Mouse (Mus musculus) induced T-regulatory cell, adult 2 months (primary cell): ENCODE results near the gene Tbxa2r.

Source experiments
- DNase-seq: peaks from one replicate; pipeline ENCODE4 v3.0.0-alpha.2; 2012; ENCODE audit warnings: low read depth

The Tbxa2r gene

DNA sequence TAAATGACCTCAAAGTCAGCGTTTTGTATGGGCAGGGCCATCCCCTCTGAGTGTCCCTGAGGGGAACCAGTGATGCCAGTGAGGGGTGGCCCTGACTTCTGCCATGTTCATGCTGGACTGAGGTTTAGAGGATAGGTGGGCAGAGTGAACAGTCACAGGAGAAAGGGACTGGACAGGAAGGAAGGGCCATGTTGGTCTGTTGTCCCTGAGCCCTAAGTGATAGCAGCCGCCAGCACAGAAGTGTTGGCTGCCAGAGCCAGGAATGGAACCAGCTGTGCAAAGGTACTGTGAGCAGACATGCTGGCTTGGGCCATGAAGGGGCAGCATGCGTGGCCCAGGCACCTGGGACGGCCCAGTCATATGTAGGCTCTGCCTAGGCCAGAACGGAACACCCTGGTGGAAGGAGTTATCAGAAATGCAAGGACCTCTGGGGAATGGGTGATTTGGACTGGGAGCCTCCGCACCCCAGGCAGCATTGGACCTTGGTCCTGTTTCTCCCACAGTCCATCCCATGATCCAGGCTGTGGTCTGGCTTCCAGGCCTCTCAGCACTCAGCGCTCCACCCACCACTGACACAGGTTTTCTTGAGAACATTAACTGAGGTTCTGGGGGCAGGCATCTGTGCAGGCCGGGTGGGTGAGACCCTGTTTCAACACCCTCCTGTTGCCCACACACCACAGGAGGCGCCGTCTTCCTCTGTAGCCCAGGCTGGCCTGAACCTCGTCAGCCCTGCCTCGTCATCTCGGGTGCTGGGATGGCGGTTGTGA is 28.8 kb upstream of the Tbxa2r start:
- DNase-seq: no peak

DNA sequence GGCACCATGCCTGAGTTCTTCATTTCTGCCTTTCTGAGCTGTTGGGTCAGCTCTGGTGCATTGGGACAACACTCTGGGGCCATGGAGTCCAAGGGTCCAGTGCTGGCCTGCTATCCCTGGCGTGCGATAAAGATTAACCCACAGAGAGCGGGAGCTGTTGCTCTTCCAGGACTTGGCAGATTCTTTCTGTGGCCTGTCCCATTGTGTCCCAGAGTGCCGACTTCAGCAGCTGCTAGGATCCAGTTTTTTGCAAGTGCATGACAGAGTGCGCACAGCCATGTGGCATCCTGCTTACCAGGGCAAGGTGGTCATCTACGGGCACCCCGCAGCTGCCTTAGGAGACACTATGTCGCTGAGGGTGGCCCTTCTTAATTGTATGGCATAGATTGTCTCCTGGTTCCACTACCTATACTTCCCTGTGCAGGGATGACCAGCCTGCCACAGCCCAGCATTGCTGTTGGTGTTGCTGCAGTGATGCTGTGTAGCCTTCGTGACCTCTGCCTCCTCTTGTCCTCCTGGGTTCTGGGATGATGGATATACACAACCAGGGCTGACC is 28.1 kb upstream of the Tbxa2r start:
- no peak for DNase-seq

DNA sequence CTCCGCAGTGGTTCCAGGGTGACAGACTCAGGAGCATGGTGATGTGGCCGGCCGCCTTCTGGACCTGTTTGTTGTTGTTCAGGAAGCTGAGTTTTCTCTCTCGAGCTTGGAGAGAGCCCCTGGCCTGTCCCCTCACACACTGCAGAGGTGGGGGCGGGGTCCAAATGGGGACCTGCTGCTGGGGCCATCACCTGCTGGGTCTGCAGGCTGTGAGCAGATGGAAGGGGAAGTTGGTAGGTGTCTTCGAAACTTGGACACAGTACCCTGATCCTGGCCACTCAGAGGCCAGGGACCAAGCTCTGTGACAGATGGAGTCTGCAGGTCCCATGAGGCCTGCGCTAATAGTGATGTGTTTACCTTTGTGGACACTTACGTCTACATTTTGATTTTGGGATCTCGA is 27.2 kb upstream of the Tbxa2r start:
- DNase-seq: no peak

DNA sequence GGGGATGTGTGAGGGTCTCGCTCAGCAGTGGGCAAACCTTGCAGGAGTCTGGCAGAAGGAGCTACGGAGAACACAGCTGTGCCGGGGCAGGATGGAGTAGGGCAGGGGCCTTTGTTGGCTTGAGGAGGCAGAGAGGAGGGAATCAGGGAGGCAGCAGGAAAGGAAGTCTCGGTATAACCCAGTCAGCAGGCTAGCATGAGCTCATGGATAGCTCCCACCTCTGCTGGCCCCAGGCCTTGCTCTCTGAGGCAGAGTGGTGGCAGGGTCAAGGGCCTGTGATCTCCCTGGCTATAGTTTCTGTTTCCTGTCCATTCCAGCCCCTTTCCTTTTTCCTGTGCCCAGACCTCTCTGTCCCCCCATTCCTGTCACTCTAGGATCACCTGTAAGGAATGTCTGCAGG is 26.2 kb upstream of the Tbxa2r start:
- DNase-seq: no peak

DNA sequence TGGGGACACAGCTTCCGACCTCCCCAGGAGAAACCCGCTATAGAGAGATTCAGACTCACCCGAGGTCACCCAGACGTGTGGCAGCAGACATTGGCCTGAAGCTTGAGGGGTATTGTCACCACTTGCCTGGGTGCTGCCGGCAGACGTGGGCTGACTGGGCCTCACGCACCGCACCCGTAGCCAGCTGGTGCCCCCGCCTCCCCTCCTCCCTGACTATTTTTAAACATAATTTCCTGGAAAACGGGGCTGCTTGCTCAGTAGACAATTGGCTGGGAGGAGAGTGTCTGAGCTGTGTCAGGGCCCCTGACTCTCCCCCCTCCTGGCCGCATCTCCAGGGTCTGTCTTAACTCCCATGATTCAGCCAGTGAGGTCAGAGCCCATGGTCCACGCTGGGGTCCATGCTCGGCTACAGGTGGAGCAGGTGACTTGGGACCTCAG is 25.7 kb upstream of the Tbxa2r start:
- DNase-seq: peak; percentile 42

DNA sequence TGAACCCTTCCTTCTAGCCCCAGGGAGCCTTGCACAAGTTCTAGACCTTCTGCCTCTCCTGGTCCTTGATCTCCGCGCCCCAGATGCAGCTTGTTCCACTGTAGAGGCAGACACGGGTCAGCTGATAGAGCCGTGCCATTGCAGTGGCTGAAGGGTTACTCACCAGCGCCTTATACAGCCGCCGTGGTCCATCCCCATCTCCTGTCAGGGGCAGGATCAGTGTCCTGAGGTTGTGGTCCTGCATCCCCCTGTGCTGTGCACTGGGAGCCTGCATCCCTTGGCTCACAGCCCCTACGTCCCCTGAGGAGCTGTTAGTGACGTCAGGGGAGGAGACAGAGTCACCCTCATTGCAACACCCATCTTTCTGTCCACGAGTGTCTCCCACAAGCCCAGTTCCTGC is 25.3 kb upstream of the Tbxa2r start:
- DNase-seq: peak; percentile 50

DNA sequence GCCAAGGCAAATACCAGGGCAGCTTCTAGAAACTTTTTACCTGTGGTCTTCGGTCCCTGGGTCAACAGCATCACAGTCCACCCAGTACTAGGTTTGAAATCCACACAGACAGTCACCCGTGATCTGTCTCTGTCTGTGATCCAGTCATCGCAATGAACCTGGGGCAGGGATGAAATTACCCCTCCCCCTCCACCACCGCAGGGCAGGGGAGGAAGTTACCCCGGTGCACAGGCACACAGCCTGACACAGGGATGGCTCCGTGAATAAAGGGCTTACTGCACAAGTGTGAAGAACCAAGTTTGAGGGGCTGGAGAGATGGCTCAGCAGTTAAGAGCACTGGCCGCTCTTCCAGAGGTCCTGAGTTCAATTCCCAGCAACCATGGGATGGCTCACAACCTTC is 24.8 kb upstream of the Tbxa2r start:
- peak; percentile 76 for DNase-seq

DNA sequence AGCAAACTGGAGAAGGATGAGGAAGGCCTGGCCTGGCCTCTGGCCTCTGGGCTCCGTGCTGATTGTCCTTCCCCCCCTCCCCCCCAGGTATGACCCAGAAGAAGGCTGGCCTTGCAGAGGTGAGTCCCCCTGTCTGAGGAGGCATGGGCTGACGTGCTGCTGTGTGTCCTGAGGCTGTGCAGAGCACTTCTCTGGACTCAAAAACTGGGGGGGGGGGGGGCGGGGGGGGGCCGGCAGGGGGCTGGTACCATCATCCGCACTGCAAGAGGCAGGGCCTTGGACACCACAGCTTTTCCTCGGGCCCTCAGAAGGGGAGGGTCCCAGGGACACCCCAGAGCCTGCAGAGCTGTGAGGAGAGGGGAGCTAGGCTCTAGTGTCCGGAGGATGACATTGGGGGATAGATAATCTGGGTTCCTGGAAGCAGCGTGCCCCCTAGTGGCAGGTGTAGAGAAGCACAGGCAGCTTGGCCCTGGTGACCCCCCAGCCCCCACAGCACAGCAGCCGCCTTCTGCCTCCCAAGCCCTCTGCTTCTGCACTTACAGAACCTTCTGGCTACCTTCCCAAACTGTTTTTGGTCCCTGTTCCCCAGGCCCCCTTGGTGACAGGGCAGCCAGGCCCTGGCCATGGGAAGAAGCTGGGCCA is 23.8 kb upstream of the Tbxa2r start:
- DNase-seq: peak; percentile 85

DNA sequence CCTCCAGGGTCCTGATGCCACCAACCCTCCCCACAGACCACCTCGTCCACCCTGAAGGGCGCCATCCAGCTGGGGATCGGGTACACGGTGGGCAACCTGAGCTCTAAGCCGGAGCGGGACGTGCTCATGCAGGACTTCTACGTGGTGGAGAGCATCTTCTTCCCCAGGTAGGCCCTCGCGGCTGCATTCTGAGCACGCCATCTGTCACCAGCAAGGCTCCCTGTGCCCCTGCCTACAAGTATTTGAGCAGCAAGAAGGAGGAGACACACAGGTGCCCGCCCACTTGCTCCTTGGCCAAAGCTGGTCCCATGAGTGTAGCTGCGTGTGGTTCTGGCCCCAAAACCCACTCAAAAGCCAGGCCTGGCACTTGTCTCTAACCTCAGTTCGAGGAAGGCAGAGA is 22.9 kb upstream of the Tbxa2r start:
- no peak for DNase-seq

DNA sequence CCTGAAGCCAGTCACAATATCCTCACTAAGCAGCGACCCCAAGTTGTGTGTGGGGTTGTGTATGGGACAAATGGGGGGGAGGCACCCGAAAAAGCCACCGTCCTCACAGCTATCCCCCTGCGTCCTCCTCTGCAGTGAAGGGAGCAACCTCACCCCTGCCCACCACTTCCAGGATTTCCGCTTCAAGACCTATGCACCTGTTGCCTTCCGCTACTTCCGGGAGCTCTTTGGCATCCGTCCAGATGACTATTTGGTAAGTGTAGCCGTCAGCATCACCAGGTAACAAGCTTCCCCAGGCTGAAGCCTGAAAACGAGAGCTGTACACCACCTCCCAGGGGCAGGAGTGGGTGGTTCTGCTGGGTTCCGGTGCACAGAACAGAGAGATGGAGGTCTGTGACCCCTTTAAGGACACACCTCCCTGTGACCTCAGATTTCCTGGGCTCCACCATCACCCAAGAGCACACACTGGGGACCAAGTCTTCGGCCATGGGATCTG is 22.3 kb upstream of the Tbxa2r start:
- DNase-seq: no peak

DNA sequence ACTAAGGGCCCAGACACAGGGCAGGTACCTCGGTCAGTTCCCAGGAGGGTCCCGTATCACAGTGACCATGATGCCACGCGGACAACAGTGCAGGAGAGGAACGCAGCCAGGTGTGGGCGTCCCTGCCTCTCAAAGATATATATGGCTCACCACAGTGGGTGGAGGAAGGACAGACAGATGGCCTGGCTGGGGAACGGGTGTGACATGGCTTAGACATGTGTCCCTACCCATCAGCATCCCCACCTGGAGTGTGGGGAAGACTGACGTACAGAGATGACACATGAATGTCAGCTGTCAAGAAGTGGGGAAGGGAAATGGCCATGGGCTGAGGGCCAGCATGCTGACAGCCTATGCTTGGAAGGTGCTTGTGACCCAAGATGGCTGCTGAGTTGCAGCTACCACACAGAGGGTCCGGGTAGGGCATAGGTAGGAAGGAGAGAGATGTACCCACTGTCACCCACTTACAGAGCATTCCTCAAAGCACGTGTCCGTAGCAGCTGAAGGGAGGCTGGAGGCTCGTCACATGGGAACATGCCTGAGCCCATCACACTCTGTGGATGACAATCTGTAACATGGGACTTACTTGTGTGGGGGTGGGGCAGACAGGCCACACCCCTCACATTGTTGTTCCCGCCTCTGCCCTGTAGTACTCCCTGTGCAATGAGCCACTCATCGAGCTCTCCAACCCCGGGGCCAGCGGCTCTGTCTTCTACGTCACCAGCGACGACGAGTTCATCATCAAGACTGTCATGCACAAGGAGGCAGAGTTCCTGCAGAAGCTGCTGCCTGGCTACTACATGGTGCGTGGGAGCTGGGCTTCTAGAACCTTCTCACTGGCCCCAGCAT is 21.5 kb upstream of the Tbxa2r start:
- no peak for DNase-seq

DNA sequence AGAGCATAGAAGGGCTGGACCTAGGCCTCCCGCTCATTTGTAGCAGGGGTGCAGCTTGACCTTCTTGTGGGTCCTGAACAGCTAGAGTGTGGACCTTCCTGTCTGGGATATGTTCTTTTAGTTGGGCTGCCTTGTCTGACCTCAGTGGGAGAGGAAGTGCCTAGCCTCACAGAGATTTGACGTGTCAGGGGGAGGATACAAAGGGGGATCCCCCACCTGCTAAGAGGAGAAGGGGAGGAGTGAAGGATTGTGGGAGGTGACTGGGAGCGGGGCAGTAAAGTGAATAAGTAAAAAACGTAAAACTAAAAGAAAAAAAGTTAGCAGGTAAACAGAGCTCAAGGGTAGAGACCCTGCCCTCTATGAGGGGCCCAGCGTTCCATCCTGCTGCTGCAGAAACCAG is 19.0 kb upstream of the Tbxa2r start:
- peak; percentile 82 for DNase-seq

DNA sequence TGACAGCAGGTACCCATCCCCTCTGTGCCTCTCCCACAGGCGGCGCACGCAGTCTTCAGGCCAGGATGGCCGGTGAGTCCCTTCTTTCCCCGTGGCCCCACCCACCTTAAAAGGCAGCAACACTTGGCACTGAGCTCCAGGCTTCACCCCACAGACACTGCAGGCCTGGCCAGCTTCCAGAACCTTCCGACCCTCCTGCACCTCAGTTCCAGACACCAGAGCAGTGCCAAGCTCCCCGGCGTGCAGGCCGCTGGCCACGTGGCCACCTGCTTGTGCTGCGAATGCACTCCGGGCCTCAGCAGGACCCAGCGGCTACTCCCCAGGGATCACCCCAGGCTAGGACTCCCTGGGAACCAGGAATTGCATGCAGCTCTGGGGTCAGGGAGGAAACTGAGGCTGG is 14.9 kb upstream of the Tbxa2r start:
- no peak for DNase-seq

DNA sequence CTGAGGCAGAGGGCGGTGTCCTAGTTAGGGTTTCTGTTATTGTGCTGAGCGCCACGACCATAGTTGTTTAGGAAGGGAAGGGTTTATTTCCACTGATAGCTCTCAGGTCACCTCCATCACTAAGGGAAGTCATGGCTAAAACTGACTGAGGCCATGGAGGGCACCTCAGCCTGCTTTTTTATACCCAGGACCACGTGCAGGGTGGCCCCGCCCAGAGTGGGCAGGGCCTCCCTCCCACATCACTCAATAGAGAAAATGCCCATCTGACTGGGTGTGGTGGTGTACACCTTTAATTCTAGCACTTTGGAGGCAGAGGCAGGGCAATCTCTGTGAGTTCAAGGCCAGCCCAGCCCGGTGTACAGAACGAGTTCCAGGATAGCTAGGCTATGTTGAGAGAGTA is 14.3 kb upstream of the Tbxa2r start:
- DNase-seq: no peak

DNA sequence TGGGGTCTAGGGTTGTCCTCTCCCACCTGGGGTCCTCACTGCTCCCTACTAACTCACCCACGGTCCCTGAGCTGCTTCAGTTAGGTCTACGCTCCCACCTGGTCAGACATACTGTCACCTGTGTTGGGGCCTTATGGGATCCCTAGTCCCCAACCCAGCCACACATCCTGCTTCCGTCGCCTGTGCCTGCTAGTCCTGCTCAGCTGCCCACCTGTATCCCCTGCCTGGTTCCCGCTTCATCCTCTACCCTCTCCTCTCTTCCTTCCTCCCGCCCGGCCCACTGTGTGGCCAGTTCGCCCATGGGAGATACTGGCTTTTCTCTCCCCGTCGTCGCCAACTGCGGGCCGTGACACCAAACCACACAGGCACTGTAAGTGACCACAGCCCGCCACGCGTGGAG is 12.9 kb upstream of the Tbxa2r start:
- no peak for DNase-seq

DNA sequence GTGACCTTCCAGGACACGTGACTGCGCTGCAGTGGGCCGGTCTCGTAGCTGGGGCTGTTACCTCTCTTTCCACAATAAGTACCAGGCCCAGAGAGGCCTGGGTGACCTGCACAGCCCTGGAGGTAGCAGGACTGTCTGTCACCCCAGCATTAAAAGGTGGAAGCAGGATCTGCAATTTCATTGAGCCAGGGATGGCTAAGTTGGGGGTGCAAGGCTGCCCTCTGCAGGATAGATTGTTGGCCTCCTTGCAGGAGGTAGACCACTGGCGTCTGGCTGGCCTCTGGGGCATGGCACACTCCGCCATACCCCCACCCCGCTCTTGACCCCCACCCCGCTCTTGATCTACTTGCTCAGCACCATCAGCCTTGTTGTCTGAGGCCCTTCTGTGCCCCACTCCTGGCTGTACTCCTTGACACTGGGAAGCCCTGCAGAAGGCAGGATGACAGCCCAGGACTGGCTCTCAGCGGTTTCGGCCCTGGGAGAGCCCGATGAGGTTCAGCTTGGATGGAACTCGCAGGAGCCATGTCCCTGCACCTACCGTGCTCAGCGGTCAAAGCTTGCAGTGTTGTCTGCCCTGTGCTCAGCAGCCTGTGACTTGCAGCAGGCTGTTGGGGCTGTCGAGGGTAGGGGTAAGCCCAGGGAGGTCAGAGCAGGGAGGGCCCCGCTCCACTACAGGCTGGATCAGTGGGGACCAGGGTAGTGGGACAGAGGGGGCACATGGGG is 12.0 kb upstream of the Tbxa2r start:
- DNase-seq: peak; percentile 48

DNA sequence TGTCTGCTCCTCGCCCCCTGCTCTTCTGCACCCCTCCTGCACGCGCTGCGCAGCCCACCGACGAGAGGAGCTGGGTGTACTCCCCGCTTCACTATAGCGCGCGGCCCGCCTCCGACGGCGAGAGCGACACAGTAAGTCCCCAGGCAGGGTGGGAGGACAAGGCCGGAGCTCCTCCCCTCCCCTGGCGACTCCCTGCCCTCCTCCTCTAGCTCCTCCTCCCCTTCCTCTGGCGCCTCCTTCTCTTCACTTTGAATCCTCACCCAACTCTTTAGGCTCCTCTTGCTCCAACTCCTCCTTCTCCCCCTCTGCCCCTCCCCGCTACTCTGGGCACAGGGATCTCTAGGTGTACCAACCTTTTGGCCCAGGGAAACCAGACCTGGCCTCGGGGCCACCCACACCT is 11.3 kb upstream of the Tbxa2r start:
- peak; percentile 39 for DNase-seq

DNA sequence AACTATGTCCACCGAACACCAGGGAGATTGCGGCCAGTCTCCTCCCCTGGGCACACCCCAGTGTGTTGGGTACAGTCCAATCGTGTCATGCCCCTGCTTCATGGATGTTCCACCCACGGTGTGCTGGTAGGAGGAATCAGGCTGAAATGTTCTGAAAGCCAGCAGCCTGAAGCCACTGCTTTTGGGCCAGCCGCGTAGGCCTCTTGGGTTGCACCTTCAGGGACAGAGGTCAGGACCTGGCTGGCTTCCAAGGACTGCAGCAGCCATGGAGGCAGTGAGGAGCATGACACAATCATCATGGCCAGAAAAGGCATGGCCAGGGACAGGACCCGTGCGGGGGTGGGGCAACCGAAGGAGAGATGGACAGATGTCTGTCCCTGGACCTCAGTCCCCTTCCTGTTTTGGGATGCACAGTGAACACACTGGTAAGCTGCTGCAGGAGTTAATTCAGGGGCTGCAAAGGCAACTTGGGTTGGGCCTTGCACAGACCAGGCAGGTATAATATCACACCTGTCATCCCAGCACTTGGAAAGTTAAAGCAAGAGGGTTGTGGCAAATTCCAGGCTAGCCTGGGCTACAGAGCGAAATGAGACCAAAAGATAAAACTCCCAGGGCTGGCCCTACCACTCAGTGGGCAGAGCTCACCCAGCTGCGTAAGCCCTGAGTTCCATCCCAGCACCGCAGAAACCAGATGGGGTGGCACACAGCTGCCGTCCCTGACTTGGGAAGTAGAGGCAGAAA is 9.8 kb upstream of the Tbxa2r start:
- DNase-seq: no peak

DNA sequence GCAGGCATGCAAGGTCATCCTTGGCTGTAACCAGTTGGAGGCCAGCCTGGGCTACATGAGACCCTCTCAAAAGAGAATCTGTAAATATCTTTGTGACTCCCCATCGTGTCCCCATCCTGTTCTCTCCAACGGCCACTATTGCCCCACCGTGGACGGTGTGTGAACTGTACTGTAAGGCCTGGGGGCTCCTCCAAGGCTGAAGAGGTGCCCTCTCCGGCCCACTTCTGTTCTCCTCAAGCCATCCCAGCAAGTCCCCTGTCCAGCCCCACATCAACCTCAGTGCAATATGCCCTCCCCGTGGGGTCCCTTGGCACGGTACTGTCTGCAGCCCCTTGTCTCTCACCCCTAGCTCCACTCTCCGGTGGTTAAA is 9.2 kb upstream of the Tbxa2r start:
- peak; percentile 48 for DNase-seq

DNA sequence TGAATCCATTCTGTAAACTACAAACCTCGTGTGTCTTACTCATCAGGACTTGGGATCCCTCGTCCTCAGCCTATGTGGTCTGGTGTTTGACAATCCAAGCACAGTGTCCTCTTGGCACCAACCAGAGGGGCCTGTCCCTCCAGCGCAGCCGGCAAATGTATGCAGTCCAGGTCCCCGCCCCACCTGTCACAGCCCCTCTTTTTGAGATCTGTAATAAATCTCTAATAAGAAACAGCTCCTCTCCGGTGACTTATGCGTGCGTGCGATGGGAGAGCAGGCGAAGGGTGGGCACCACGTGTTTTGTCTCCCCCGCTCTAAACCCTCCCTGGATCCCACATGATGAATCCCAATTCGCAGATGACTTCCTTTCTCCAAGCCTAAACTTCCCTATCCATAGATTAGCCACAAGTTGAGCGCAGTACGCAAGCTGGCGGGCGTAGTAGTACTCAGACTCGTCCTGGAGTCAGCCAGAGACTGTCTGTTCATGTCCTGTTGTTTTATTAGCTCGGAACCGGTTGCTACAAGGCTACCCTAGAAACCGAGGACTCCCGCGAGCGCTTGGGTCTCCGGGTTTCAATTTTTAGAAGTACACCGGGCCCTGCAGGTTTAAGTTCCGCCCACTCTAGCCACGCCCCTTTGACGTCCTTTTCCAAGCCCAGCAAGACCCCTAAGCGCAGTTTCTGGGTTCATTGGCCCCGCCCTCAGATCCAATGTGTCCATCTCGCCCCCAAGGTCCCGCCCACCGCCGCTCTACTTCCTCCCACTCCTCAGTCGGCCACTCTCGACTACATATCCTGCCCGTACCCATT is 8.6 kb upstream of the Tbxa2r start:
- peak; percentile 99 for DNase-seq
